In genomic region chr5:111138927-111139565, GRCm38 (mm10) we compare ENCODE assay signal across 8 mouse cellular contexts.
A peak's percentile ranks its signal among the peaks of the same experiment; 100 is the strongest.
DNase-seq lines count a peak whose midpoint lies in the region; ATAC-seq lines count a peak whose summit lies in the region.

No protein-coding gene starts in this region.

- H3K4me1 ChIP-seq in forebrain, embryonic 10.5 days: peaks cover 59% of the 10 kb centered on the region
- H3K4me1 ChIP-seq in forebrain, embryonic 12.5 days: peaks cover 61% of the 10 kb centered on the region
- peaks cover 42% of the 10 kb centered on the region for H3K4me1 ChIP-seq in limb, embryonic 11.5 days (ENCODE audit: control insufficient read depth, insufficient read depth, low read length)

- no peaks in the 10 kb centered on the region for H3K36me3 ChIP-seq in forebrain, embryonic 10.5 days (replicated peaks)
- no peaks in the 10 kb centered on the region for H3K36me3 ChIP-seq in forebrain, embryonic 12.5 days (replicated peaks)
- H3K36me3 ChIP-seq in limb, embryonic 11.5 days (ENCODE audit: control insufficient read depth, insufficient read depth, low read length): no peaks in the 10 kb centered on the region
- H3K36me3 ChIP-seq in macrophage (ENCODE audit: inconsistent target): no peaks in the 10 kb centered on the region

- H3K79me2 ChIP-seq in macrophage (ENCODE audit: inconsistent target): no peaks in the 10 kb centered on the region

- ATAC-seq in forebrain, embryonic 12.5 days (ENCODE audit: low FRiP score): no peak
- 0 out of 2 replicates have a peak, but pooled peaks have one; percentile 22 for ATAC-seq in limb, embryonic 11.5 days (ENCODE audit: insufficient number of reproducible peaks, low FRiP score, low TSS enrichment, low read depth)

- peak overlapping the region; percentile 35 for H3K27ac ChIP-seq in forebrain, embryonic 10.5 days
- no peak overlapping the region; the same call in 1 of the 2 replicates for H3K27ac ChIP-seq in forebrain, embryonic 12.5 days
- H3K27ac ChIP-seq in limb, embryonic 11.5 days (replicated peaks; ENCODE audit: low read depth, low read length): no peak overlapping the region; the same call in 1 of the 2 replicates
- 0 out of 2 replicates have a peak overlapping the region, but pooled peaks have one; percentile 4 for H3K27ac ChIP-seq in macrophage

- H3K4me3 ChIP-seq in forebrain, embryonic 10.5 days: no peak overlapping the region
- no peak overlapping the region for H3K4me3 ChIP-seq in forebrain, embryonic 12.5 days (replicated peaks)
- no peak overlapping the region for H3K4me3 ChIP-seq in limb, embryonic 11.5 days (ENCODE audit: low read depth, low read length)
- H3K4me3 ChIP-seq in macrophage (ENCODE audit: inconsistent target): no peak overlapping the region

- no peaks in the 10 kb centered on the region for H3K27me3 ChIP-seq in forebrain, embryonic 10.5 days (ENCODE audit: poor library complexity, severe bottlenecking)
- H3K27me3 ChIP-seq in forebrain, embryonic 12.5 days: no peaks in the 10 kb centered on the region
- no peaks in the 10 kb centered on the region for H3K27me3 ChIP-seq in limb, embryonic 11.5 days (ENCODE audit: control insufficient read depth, insufficient read depth, low read length)

- no peak for DNase-seq in forebrain, embryonic 10.5 days (ENCODE audit: extremely low spot score, low spot score)
- DNase-seq in heart, postnatal 14 days: peak; percentile 44 to 58
- no peak for DNase-seq in limb, embryonic 11.5 days (ENCODE audit: low spot score)
- DNase-seq in right cerebral cortex, postnatal 4 days: no peak
- no peak for DNase-seq in right cerebral cortex, postnatal 10 days (ENCODE audit: low spot score in 2 of 2)
- DNase-seq in cerebellum, postnatal 10 days: no peak

- H3K4me2 ChIP-seq in forebrain, embryonic 12.5 days: no peak overlapping the region
- peak overlapping the region; percentile 24; the same call in 1 of the 2 replicates for H3K4me2 ChIP-seq in limb, embryonic 11.5 days (ENCODE audit: low read depth, severe bottlenecking)

- WGBS in forebrain, embryonic 10.5 days: 71% methylated on average over 7 of the region's 7 CpGs
- WGBS in forebrain, embryonic 12.5 days: 79% methylated on average over 7 of the region's 7 CpGs
- 38% methylated on average over 7 of the region's 7 CpGs for WGBS in limb, embryonic 11.5 days
- 35% methylated on average over 7 of the region's 7 CpGs for WGBS in macrophage (ENCODE audit: missing documents)

- no peaks in the 10 kb centered on the region for H3K9me3 ChIP-seq in forebrain, embryonic 10.5 days
- no peaks in the 10 kb centered on the region for H3K9me3 ChIP-seq in forebrain, embryonic 12.5 days
- H3K9me3 ChIP-seq in limb, embryonic 11.5 days (ENCODE audit: control insufficient read depth, low read length): no peaks in the 10 kb centered on the region

- intact Hi-C loops in heart, postnatal 14 days (cut with DNase I): no loop called here

- H3K9ac ChIP-seq in forebrain, embryonic 12.5 days: no peak overlapping the region
- H3K9ac ChIP-seq in limb, embryonic 11.5 days (ENCODE audit: low read length): no peak overlapping the region

Comparison
In these comparisons a context has a peak if more than half of its experiments do, and no peak if none do; other contexts are left out.
1. H3K27ac ChIP-seq: peak in forebrain, embryonic 10.5 days (single experiment) and macrophage (single experiment); none in forebrain, embryonic 12.5 days (single experiment) and limb, embryonic 11.5 days (single experiment).
2. DNase-seq: peak in heart, postnatal 14 days (2 of 2); none in forebrain, embryonic 10.5 days (single experiment), limb, embryonic 11.5 days (single experiment), right cerebral cortex, postnatal 4 days (single experiment), right cerebral cortex, postnatal 10 days (0 of 2) and cerebellum, postnatal 10 days (0 of 2).